ENCODE assay signal across 16 mouse cellular contexts in the genomic region with DNA sequence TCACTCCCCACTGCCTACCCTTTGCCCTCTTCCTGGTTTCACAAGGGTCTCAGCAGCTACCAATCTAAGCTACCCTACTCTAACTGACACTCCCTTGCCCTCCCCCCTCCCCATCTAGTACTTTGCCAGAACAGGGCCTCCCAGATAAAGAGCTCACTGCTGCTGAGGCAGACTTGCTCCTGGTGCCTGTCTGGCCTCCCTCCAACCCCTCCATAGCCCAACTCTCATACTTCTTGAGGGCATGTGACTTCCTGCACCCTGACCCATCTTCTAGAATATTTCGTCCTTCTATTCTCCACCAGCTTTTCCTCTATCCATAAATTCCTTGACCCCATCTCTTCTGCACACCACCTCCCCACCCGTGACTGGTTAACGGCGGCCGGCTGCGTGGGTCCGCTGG. TPM values are rescaled to one million over a fixed set of nuclear protein-coding genes. Genes with fewer than 3 reads are reported as not detected.
DNase-seq lines count a peak whose midpoint lies in the region; ATAC-seq and TF ChIP-seq lines count a peak whose summit lies in the region.
"Had no signal": no experiment of that assay in that cellular context is flagged by ENCODE, and none has a peak within 500 bp of the region (broad histone marks: within the 10 kb centered on the region; RNA-seq: fewer than 3 reads in every experiment).

No protein-coding gene starts in this region.

- no peaks in the 10 kb centered on the region for H3K27me3 ChIP-seq in heart, embryonic 15.5 days
- no peaks in the 10 kb centered on the region for H3K27me3 ChIP-seq in kidney, postnatal 0 days (ENCODE audit: insufficient read depth, low read length)
- H3K27me3 ChIP-seq in intestine, embryonic 15.5 days (replicated peaks), result no peaks in the 10 kb centered on the region
- H3K27me3 ChIP-seq: forebrain, embryonic 13.5 days; limb, embryonic 13.5 days had no signal

- H3K4me1 ChIP-seq in heart, embryonic 15.5 days (replicated peaks), result peaks cover 31% of the 10 kb centered on the region
- peaks cover 9% of the 10 kb centered on the region for H3K4me1 ChIP-seq in kidney, postnatal 0 days (replicated peaks; ENCODE audit: insufficient read depth, low read length)
- peaks cover 22% of the 10 kb centered on the region for H3K4me1 ChIP-seq in intestine, embryonic 15.5 days (replicated peaks)

- no peak overlapping the region for H3K4me3 ChIP-seq in heart, embryonic 15.5 days
- no peak overlapping the region for H3K4me3 ChIP-seq in kidney, postnatal 0 days (replicated peaks; ENCODE audit: low read depth, low read length)
- no peak overlapping the region for H3K4me3 ChIP-seq in intestine, embryonic 15.5 days (replicated peaks)
- H3K4me3 ChIP-seq: limb, embryonic 13.5 days; liver, embryonic 15.5 days; myocyte had no signal

- no peak for ATAC-seq in heart, embryonic 15.5 days (replicated peaks; ENCODE audit: insufficient number of reproducible peaks, insufficient read depth, low FRiP score, low read depth)
- ATAC-seq in kidney, postnatal 0 days (replicated peaks; ENCODE audit: low FRiP score, low read depth), result no peak
- ATAC-seq in intestine, embryonic 15.5 days, result no peak
- ATAC-seq: forebrain, embryonic 13.5 days had no signal

- DNase-seq in cerebellum, adult 11-12 months, result peak; percentile 34
- no peak for DNase-seq in cerebellum, postnatal 36 days
- DNase-seq in heart, adult 9 months (ENCODE audit: low spot score in 2 of 2), result no peak
- DNase-seq in kidney, postnatal 0 days (ENCODE audit: low spot score), result no peak
- DNase-seq in kidney, adult 18-20 months, result no peak
- no peak for DNase-seq in ovary, postnatal 10 days (ENCODE audit: low spot score)
- DNase-seq: adrenal gland, postnatal 36 days; cerebellum, postnatal 25 days; gastrocnemius, postnatal 25 days; kidney, postnatal 10 days had no signal

- H3K4me2 ChIP-seq in heart, embryonic 15.5 days, result no peak overlapping the region
- H3K4me2 ChIP-seq in kidney, postnatal 0 days (ENCODE audit: low read length), result no peak overlapping the region
- peak overlapping the region; percentile 18; the same call in 1 of the 2 replicates for H3K4me2 ChIP-seq in intestine, embryonic 15.5 days (replicated peaks)
- H3K4me2 ChIP-seq: forebrain, embryonic 13.5 days; limb, embryonic 13.5 days; liver, embryonic 15.5 days had no signal

- no peak overlapping the region; the same call in 1 of the 2 replicates for H3K9ac ChIP-seq in heart, embryonic 15.5 days
- no peak overlapping the region for H3K9ac ChIP-seq in kidney, postnatal 0 days (ENCODE audit: low read depth, low read length)
- H3K9ac ChIP-seq in intestine, embryonic 15.5 days, result no peak overlapping the region
- H3K9ac ChIP-seq: forebrain, embryonic 13.5 days; limb, embryonic 13.5 days; liver, embryonic 15.5 days had no signal

- WGBS in heart, embryonic 15.5 days, result 85% methylated on average over 7 of the region's 7 CpGs
- WGBS in kidney, postnatal 0 days, result 87% methylated on average over 7 of the region's 7 CpGs
- 89% methylated on average over 7 of the region's 7 CpGs for WGBS in intestine, embryonic 15.5 days

- TF ChIP-seq CTCF in kidney, postnatal 0 days (IDR thresholded peaks at IDR 0.05; ENCODE audit: low read depth), result no peak

- no peaks in the 10 kb centered on the region for H3K9me3 ChIP-seq in heart, embryonic 15.5 days (replicated peaks)
- H3K9me3 ChIP-seq in kidney, postnatal 0 days (replicated peaks; ENCODE audit: low read length), result no peaks in the 10 kb centered on the region
- H3K9me3 ChIP-seq in intestine, embryonic 15.5 days, result no peaks in the 10 kb centered on the region
- H3K9me3 ChIP-seq: forebrain, embryonic 13.5 days; limb, embryonic 13.5 days; liver, embryonic 15.5 days had no signal

- H3K27ac ChIP-seq in heart, embryonic 15.5 days, result peak overlapping the region; percentile 36
- H3K27ac ChIP-seq in kidney, postnatal 0 days, result peak overlapping the region; percentile 19; the same call in 1 of the 2 replicates
- H3K27ac ChIP-seq in intestine, embryonic 15.5 days, result peak overlapping the region; percentile 48; the same call in 1 of the 2 replicates
- H3K27ac ChIP-seq: forebrain, embryonic 13.5 days; limb, embryonic 13.5 days; liver, embryonic 15.5 days had no signal

- peaks cover 11% of the 10 kb centered on the region for H3K36me3 ChIP-seq in heart, embryonic 15.5 days
- 0 out of 2 replicates have a peak, but pooled peaks cover 7% of the 10 kb centered on the region for H3K36me3 ChIP-seq in kidney, postnatal 0 days (ENCODE audit: insufficient read depth, low read length)
- H3K36me3 ChIP-seq in intestine, embryonic 15.5 days, result peaks cover 18% of the 10 kb centered on the region

RNA-seq across cellular contexts. Expression of a gene that starts 2.5 kb away (rescaled TPM):
- 17.1 and 19.6 TPM in 2 replicates for polyA plus RNA-seq in heart, embryonic 15.5 days (2015; fragmentation: Nextera tagmentation; extraction: Ambion mirVana)
- polyA plus RNA-seq in kidney, postnatal 0 days (2015; fragmentation: Nextera tagmentation; extraction: Ambion mirVana), result 21.2 and 22.2 TPM in 2 replicates
- polyA plus RNA-seq in intestine, embryonic 15.5 days (2015; fragmentation: Nextera tagmentation; extraction: Ambion mirVana), result 18.9 and 19.9 TPM in 2 replicates

RNA-seq across cellular contexts. Expression of a gene that starts 33.0 kb away (rescaled TPM):
- 4.6 and 5.6 TPM in 2 replicates for polyA plus RNA-seq in heart, embryonic 15.5 days (2015; fragmentation: Nextera tagmentation; extraction: Ambion mirVana)
- polyA plus RNA-seq in kidney, postnatal 0 days (2015; fragmentation: Nextera tagmentation; extraction: Ambion mirVana), result 5.5 and 6.8 TPM in 2 replicates
- 10.5 and 11.5 TPM in 2 replicates for polyA plus RNA-seq in intestine, embryonic 15.5 days (2015; fragmentation: Nextera tagmentation; extraction: Ambion mirVana)

RNA-seq across cellular contexts. Expression of a gene that starts 44.1 kb away (rescaled TPM):
- polyA plus RNA-seq in heart, embryonic 15.5 days (2015; fragmentation: Nextera tagmentation; extraction: Ambion mirVana), result 3.0 and 4.4 TPM in 2 replicates
- polyA plus RNA-seq in kidney, postnatal 0 days (2015; fragmentation: Nextera tagmentation; extraction: Ambion mirVana), result 4.8 and 5.6 TPM in 2 replicates
- polyA plus RNA-seq in intestine, embryonic 15.5 days (2015; fragmentation: Nextera tagmentation; extraction: Ambion mirVana), result 6.3 TPM in 2 replicates

RNA-seq across cellular contexts. Expression of a gene that starts 46.8 kb away (rescaled TPM):
- polyA plus RNA-seq in heart, embryonic 15.5 days (2015; fragmentation: Nextera tagmentation; extraction: Ambion mirVana), result 1.3 and 5.1 TPM in 2 replicates
- polyA plus RNA-seq in kidney, postnatal 0 days (2015; fragmentation: Nextera tagmentation; extraction: Ambion mirVana), result 0.93 and 1.1 TPM in 2 replicates
- 2.0 and 2.5 TPM in 2 replicates for polyA plus RNA-seq in intestine, embryonic 15.5 days (2015; fragmentation: Nextera tagmentation; extraction: Ambion mirVana)

RNA-seq across cellular contexts. Expression of a gene that starts 50.5 kb away (rescaled TPM):
- 3.7 and 4.8 TPM in 2 replicates for polyA plus RNA-seq in heart, embryonic 15.5 days (2015; fragmentation: Nextera tagmentation; extraction: Ambion mirVana)
- 6.5 and 7.4 TPM in 2 replicates for polyA plus RNA-seq in kidney, postnatal 0 days (2015; fragmentation: Nextera tagmentation; extraction: Ambion mirVana)
- polyA plus RNA-seq in intestine, embryonic 15.5 days (2015; fragmentation: Nextera tagmentation; extraction: Ambion mirVana), result 8.0 and 9.3 TPM in 2 replicates
